Mouse (Mus musculus) G1E (cell line): ENCODE data around the gene 9430015G10Rik.

Experiments used
- CTCF ChIP-seq: IDR thresholded peaks from 2 replicates; pipeline ENCODE4 v1.5.1; 2012; ENCODE audit warnings: low read depth, low read length, inconsistent platforms, mixed read lengths
- GATA1 ChIP-seq: IDR thresholded peaks from 2 replicates; pipeline ENCODE4 v1.6.1; 2012; ENCODE audit warnings: borderline replicate concordance, low read length, inconsistent platforms, mixed read lengths
- GATA2 ChIP-seq: IDR thresholded peaks from 2 replicates; pipeline ENCODE4 v1.6.1; 2012; ENCODE audit warnings: low read depth, low read length, inconsistent platforms, borderline replicate concordance
- TAL1 ChIP-seq: conservative IDR thresholded peaks from 2 replicates; pipeline ENCODE4 v1.6.1; 2012; ENCODE audit warnings: low read depth, low read length, inconsistent platforms, mixed read lengths

DNA sequence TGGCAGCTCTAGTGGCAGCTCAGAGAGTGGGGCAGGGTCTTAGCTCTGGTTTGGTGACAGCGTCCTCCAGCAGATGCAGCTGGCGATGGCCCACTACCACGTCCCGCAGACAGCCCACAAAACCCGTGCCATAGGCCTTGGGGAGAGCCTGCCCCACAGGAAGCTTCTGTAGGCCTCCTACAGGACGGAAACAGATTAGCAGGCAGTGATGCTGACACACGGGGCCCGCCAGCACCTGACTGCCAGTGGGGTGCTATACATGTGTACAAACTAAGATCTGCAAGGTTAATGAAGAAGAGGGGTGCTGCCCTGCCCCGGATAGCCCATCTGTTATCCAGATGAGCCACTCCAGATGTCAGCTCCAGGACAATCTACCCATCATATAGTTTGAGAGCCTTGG lies 56.7 kb downstream of the 9430015G10Rik start:
- no peak for TF ChIP-seq CTCF
- no peak for TF ChIP-seq GATA1
- TF ChIP-seq GATA2, result no peak
- TF ChIP-seq TAL1, result no peak
